Mouse (Mus musculus) Muller cell, postnatal 12 days (primary cell): ENCODE data around the gene Tenm2.

ENCODE experiments used
- DNase-seq: peaks from one replicate; pipeline ENCODE4 v3.0.0-alpha.2; 2015; ENCODE audit errors: inconsistent ontology term

Tenm2 gene

GRCm38 (mm10) chr11:36056525-36056924 lies 1179.2 kb downstream of the Tenm2 start:
- DNase-seq, result no peak

- peak; percentile 95 for DNase-seq
These were observed 1181.4 kb downstream of the Tenm2 start for GRCm38 (mm10) chr11:36054323-36054722.

GRCm38 (mm10) chr11:36053457-36053856 lies 1182.3 kb downstream of the Tenm2 start:
- peak; percentile 79 for DNase-seq

GRCm38 (mm10) chr11:36052598-36052997 lies 1183.2 kb downstream of the Tenm2 start:
- DNase-seq, result no peak

GRCm38 (mm10) chr11:36052091-36052490 lies 1183.7 kb downstream of the Tenm2 start:
- no peak for DNase-seq

- no peak for DNase-seq
These were observed 1186.2 kb downstream of the Tenm2 start for GRCm38 (mm10) chr11:36049547-36049946.

GRCm38 (mm10) chr11:36045681-36046276 lies 1190.0 kb downstream of the Tenm2 start:
- DNase-seq, result peak; percentile 72

GRCm38 (mm10) chr11:36041411-36041810 lies 1194.4 kb downstream of the Tenm2 start:
- DNase-seq, result no peak

- DNase-seq, result peak; percentile 74
These were observed 1195.1 kb downstream of the Tenm2 start for GRCm38 (mm10) chr11:36040508-36041233.

- no peak for DNase-seq
These were observed 1195.9 kb downstream of the Tenm2 start for GRCm38 (mm10) chr11:36039825-36040224.

- no peak for DNase-seq
These were observed 1197.4 kb downstream of the Tenm2 start for GRCm38 (mm10) chr11:36038386-36038785.

- no peak for DNase-seq
These were observed 1198.5 kb downstream of the Tenm2 start for GRCm38 (mm10) chr11:36037311-36037710.

GRCm38 (mm10) chr11:36036061-36036695 lies 1199.6 kb downstream of the Tenm2 start:
- DNase-seq, result peak; percentile 89

GRCm38 (mm10) chr11:36031751-36032150 lies 1204.0 kb downstream of the Tenm2 start:
- DNase-seq, result no peak

GRCm38 (mm10) chr11:36020009-36020408 lies 1215.8 kb downstream of the Tenm2 start:
- no peak for DNase-seq

GRCm38 (mm10) chr11:36013179-36013578 lies 1222.6 kb downstream of the Tenm2 start:
- peak; percentile 70 for DNase-seq

- DNase-seq, result no peak
These were observed 1226.2 kb downstream of the Tenm2 start for GRCm38 (mm10) chr11:36009281-36010208.

- no peak for DNase-seq
These were observed 1232.9 kb downstream of the Tenm2 start for GRCm38 (mm10) chr11:36002900-36003299.

GRCm38 (mm10) chr11:36001282-36001970 lies 1234.3 kb downstream of the Tenm2 start:
- peak; percentile 92 for DNase-seq

GRCm38 (mm10) chr11:36000585-36001281 lies 1235.0 kb downstream of the Tenm2 start:
- no peak for DNase-seq

GRCm38 (mm10) chr11:36000038-36000437 lies 1235.7 kb downstream of the Tenm2 start:
- no peak for DNase-seq
